Mouse (Mus musculus) limb, embryonic 14.5 days (tissue): ENCODE results near the gene Lep. TPM values are rescaled to one million over a fixed set of nuclear protein-coding genes. Genes with fewer than 3 reads are reported as not detected.

ENCODE experiments used
- ATAC-seq: fragments of 200-750 bp; cut with Nextera tagmentation; 2 replicates; pipeline ENCODE4 v1.8.0; 2017; ENCODE audit warnings: low read depth, moderate number of reproducible peaks, moderate TSS enrichment; ENCODE audit not compliant: low FRiP score
- DNase-seq: peaks from one replicate; pipeline ENCODE4 v3.0.0-alpha.2; 2015; ENCODE audit warnings: low spot score
- H3K27ac ChIP-seq: fragments of 300-500 bp; sonication (generic); replicated peaks from 2 replicates; pipeline ENCODE4 v1.5.1; 2014; ENCODE audit warnings: low read depth, mild to moderate bottlenecking, low read length, moderate library complexity, mixed read lengths
- H3K27me3 ChIP-seq: fragments of 300-500 bp; sonication (generic); 2 replicates; pipeline ENCODE4 v1.6.1; 2014; ENCODE audit warnings: low read length, mixed read lengths; ENCODE audit not compliant: control insufficient read depth, insufficient read depth
- H3K36me3 ChIP-seq: fragments of 300-500 bp; sonication (generic); 2 replicates; pipeline ENCODE4 v1.6.1; 2014; ENCODE audit warnings: mild to moderate bottlenecking, low read length, moderate library complexity, mixed read lengths; ENCODE audit not compliant: control insufficient read depth, insufficient read depth
- H3K4me1 ChIP-seq: fragments of 300-500 bp; sonication (generic); 2 replicates; pipeline ENCODE4 v1.6.1; 2014; ENCODE audit warnings: antibody characterized with exemption, low read length, mixed read lengths; ENCODE audit not compliant: control insufficient read depth, insufficient read depth
- H3K4me2 ChIP-seq: fragments of 300-500 bp; sonication (generic); replicated peaks from 2 replicates; pipeline ENCODE4 v1.6.1; 2014; ENCODE audit warnings: low read depth, mild to moderate bottlenecking, low read length, moderate library complexity; ENCODE audit not compliant: severe bottlenecking
- H3K4me3 ChIP-seq: fragments of 300-500 bp; sonication (generic); replicated peaks from 2 replicates; pipeline ENCODE4 v1.5.1; 2014; ENCODE audit warnings: low read length
- H3K9ac ChIP-seq: fragments of 300-500 bp; sonication (generic); 2 replicates; pipeline ENCODE4 v1.6.1; 2014; ENCODE audit warnings: mild to moderate bottlenecking, low read depth, low read length, moderate library complexity; ENCODE audit not compliant: severe bottlenecking
- H3K9me3 ChIP-seq: fragments of 300-500 bp; sonication (generic); 2 replicates; pipeline ENCODE4 v1.6.1; 2016; ENCODE audit warnings: low read length; ENCODE audit not compliant: control insufficient read depth
- POLR2A ChIP-seq: fragments of 200-500 bp; IDR thresholded peaks from 2 replicates; pipeline ENCODE4 v1.8.0; 2012; ENCODE audit warnings: inconsistent platforms, mild to moderate bottlenecking, moderate library complexity, borderline replicate concordance; ENCODE audit not compliant: insufficient read depth, insufficient read length; ENCODE audit errors: extremely low read depth
- WGBS: fragments of 180-500 bp; shearing (Covaris S2); extraction: QIAGEN DNeasy Blood & Tissue Kit; methylation state at CpG from one replicate; pipeline ENCODE4 v1.1.7; 2014; 5-methylcytosine and 5-hydroxymethylcytosine counted together
- polyA plus RNA-seq, 2 experiments: library from polyadenylated mRNA; depleted of rRNA in 1 of 2; stranded (reverse) in 1 of 2; unstranded in 1 of 2; fragments of >200 nt; fragmentation: Nextera tagmentation in 1 of 2; extraction: Ambion mirVana in 1 of 2; gene quantifications; 2 replicates each; pipeline versions ENCODE4 v1.2.1 to v1.2.3; 2012 to 2014

The Lep gene
- polyA plus RNA-seq, 2 experiments: not detected

GRCm38 (mm10) chr6:29020937-29021336, 39.1 kb upstream of the Lep start:
- no peak overlapping the region for H3K27ac ChIP-seq
- no peak overlapping the region for H3K4me3 ChIP-seq
- no peak for TF ChIP-seq POLR2A
- DNase-seq (no peak), ATAC-seq (no peak)
- H3K27me3 ChIP-seq: no peaks in the 10 kb centered on the region
- no peak overlapping the region for H3K4me2 ChIP-seq
- H3K9ac ChIP-seq: no peak overlapping the region
- WGBS: 72% methylated on average over 5 of the region's 5 CpGs
- H3K36me3 ChIP-seq: no peaks in the 10 kb centered on the region
- H3K9me3 ChIP-seq: no peaks in the 10 kb centered on the region
- H3K4me1 ChIP-seq: peaks cover 7% of the 10 kb centered on the region; the same call in 1 of the 2 replicates

- H3K9ac ChIP-seq: no peak overlapping the region
- no peak overlapping the region for H3K4me2 ChIP-seq
- peaks cover 7% of the 10 kb centered on the region; the same call in 1 of the 2 replicates for H3K4me1 ChIP-seq
- no peak overlapping the region for H3K4me3 ChIP-seq
- no peak for TF ChIP-seq POLR2A
- no peaks in the 10 kb centered on the region for H3K36me3 ChIP-seq
- no peaks in the 10 kb centered on the region for H3K27me3 ChIP-seq
- ATAC-seq (no peak), DNase-seq (no peak)
- 46% methylated on average over 6 of the region's 6 CpGs for WGBS
- no peak overlapping the region for H3K27ac ChIP-seq
- H3K9me3 ChIP-seq: no peaks in the 10 kb centered on the region
Observed at GRCm38 (mm10) chr6:29021501-29021900, 38.5 kb upstream of the Lep start.

- WGBS: 38% methylated on average over 5 of the region's 5 CpGs
Observed at GRCm38 (mm10) chr6:29022115-29022514, 37.9 kb upstream of the Lep start.

GRCm38 (mm10) chr6:29023206-29023967, 36.6 kb upstream of the Lep start:
- Histone ChIP-seq H3K4me3 (no peak overlapping the region), H3K4me2 (no peak overlapping the region), H3K36me3 (no peaks in the 10 kb centered on the region), H3K9ac (no peak overlapping the region), H3K27ac (no peak overlapping the region), H3K9me3 (no peaks in the 10 kb centered on the region), H3K4me1 (no peaks in the 10 kb centered on the region; the same call in 1 of the 2 replicates), H3K27me3 (no peaks in the 10 kb centered on the region)
- TF ChIP-seq POLR2A: no peak
- peak; percentile 71 for DNase-seq
- ATAC-seq: peak; percentile 44; the same call in 1 of the 2 replicates
- WGBS: 35% methylated on average over 18 of the region's 18 CpGs

More at GRCm38 (mm10) chr6:29022115-29022514, 37.9 kb upstream of the Lep start:
- DNase-seq (no peak), ATAC-seq (no peak)
- no peak overlapping the region for H3K27ac ChIP-seq
- TF ChIP-seq POLR2A: no peak
- no peak overlapping the region for H3K4me2 ChIP-seq
- peaks cover 2% of the 10 kb centered on the region; the same call in 1 of the 2 replicates for H3K4me1 ChIP-seq
- H3K9me3 ChIP-seq: no peaks in the 10 kb centered on the region
- no peaks in the 10 kb centered on the region for H3K36me3 ChIP-seq
- no peak overlapping the region for H3K4me3 ChIP-seq
- H3K27me3 ChIP-seq: no peaks in the 10 kb centered on the region
- H3K9ac ChIP-seq: no peak overlapping the region

GRCm38 (mm10) chr6:29024000-29024417, 36.0 kb upstream of the Lep start:
- ATAC-seq (peak; percentile 62), DNase-seq (peak; percentile 87)
- no peak overlapping the region for H3K9ac ChIP-seq
- no peak overlapping the region for H3K4me2 ChIP-seq
- H3K4me1 ChIP-seq: no peaks in the 10 kb centered on the region; the same call in 1 of the 2 replicates
- H3K4me3 ChIP-seq: no peak overlapping the region
- no peaks in the 10 kb centered on the region for H3K9me3 ChIP-seq
- WGBS: 8% methylated on average over 16 of the region's 16 CpGs
- H3K27me3 ChIP-seq: no peaks in the 10 kb centered on the region
- H3K36me3 ChIP-seq: no peaks in the 10 kb centered on the region
- TF ChIP-seq POLR2A: no peak
- H3K27ac ChIP-seq: no peak overlapping the region
